Mouse (Mus musculus) forebrain, embryonic 16.5 days (tissue): Measurements from ENCODE around the gene Trak1. TPM values are rescaled to one million over a fixed set of nuclear protein-coding genes. Genes with fewer than 3 reads are reported as not detected.
A peak's percentile ranks its signal among the peaks of the same experiment; 100 is the strongest.

Source experiments
- ATAC-seq: fragments of 200-750 bp; cut with Nextera tagmentation; 2 replicates; pipeline ENCODE4 v1.8.0; 2017; ENCODE audit warnings: mild to moderate bottlenecking, moderate library complexity
- H3K27ac ChIP-seq: fragments of 300-500 bp; sonication (generic); 2 replicates; pipeline ENCODE4 v1.5.1; 2014; ENCODE audit warnings: low read length, control low read depth
- H3K27me3 ChIP-seq: fragments of 300-500 bp; sonication (generic); replicated peaks from 2 replicates; pipeline ENCODE4 v1.6.1; 2014; ENCODE audit warnings: low read length; ENCODE audit not compliant: control insufficient read depth, insufficient read depth
- H3K36me3 ChIP-seq: fragments of 300-500 bp; sonication (generic); 2 replicates; pipeline ENCODE4 v1.6.1; 2014; ENCODE audit not compliant: control insufficient read depth, insufficient read depth
- H3K4me1 ChIP-seq: fragments of 300-500 bp; sonication (generic); replicated peaks from 2 replicates; pipeline ENCODE4 v1.6.1; 2014; ENCODE audit warnings: low read length; ENCODE audit not compliant: control insufficient read depth, insufficient read depth
- H3K4me2 ChIP-seq: fragments of 300-500 bp; sonication (generic); 2 replicates; pipeline ENCODE4 v1.6.1; 2014; ENCODE audit warnings: mild to moderate bottlenecking, low read length, control low read depth
- H3K4me3 ChIP-seq: fragments of 300-500 bp; sonication (generic); replicated peaks from 2 replicates; pipeline ENCODE4 v1.5.1; 2014; ENCODE audit warnings: mild to moderate bottlenecking, low read length, control low read depth
- H3K9ac ChIP-seq: fragments of 300-500 bp; sonication (generic); replicated peaks from 2 replicates; pipeline ENCODE4 v1.6.1; 2014; ENCODE audit warnings: low read depth, low read length, control low read depth
- H3K9me3 ChIP-seq: fragments of 300-500 bp; sonication (generic); 2 replicates; pipeline ENCODE4 v1.6.1; 2016; ENCODE audit warnings: low read length; ENCODE audit not compliant: control insufficient read depth
- WGBS: fragments of 180-500 bp; shearing (Covaris S2); extraction: QIAGEN DNeasy Blood & Tissue Kit; methylation state at CpG from one replicate; pipeline ENCODE4 v1.1.7; 2014; 5-methylcytosine and 5-hydroxymethylcytosine counted together
- polyA plus RNA-seq: library from polyadenylated mRNA; unstranded; fragments of >200 nt; fragmentation: Nextera tagmentation; extraction: Ambion mirVana; gene quantifications from 2 replicates; pipeline ENCODE4 v1.2.1, GENCODE M21; 2015

Gene Trak1
- polyA plus RNA-seq, 1 experiment from 2014 or later: 85.1 TPM

DNA sequence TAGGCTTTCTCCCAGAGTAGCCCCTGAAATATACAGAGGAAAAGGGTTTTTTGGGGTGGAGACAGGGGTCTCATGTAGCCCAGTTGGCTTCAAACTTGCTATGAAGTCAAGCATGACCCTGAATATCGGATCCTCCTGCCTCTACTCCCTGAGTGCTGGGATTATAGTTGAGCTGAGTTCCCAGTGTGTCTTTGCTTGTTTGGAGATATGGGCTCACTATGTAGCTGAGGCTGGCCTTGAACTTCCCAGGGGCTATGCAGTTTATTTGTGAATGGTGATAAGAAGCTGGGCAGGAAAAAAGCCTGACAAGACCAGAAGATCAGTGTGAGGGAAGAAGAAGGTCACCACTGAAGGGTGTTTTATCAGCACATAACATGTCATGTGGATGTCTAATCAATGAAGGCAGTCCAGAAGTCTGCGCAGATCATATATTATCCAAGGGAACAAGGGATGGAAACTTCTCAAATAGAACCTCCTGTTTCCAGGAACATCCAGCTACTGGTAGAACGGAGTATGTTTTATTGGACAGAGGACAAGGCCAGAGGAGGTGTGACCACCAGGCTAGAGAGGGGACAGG is 10.9 kb upstream of the Trak1 start:
- H3K9ac ChIP-seq: peak overlapping the region; percentile 60
- H3K4me1 ChIP-seq: peaks cover 6% of the 10 kb centered on the region; the same call in 1 of the 2 replicates
- H3K9me3 ChIP-seq: peaks cover 3% of the 10 kb centered on the region; the same call in 1 of the 2 replicates
- peak overlapping the region; percentile 66 for H3K4me2 ChIP-seq
- peak overlapping the region; percentile 56 for H3K4me3 ChIP-seq
- ATAC-seq: 0 out of 2 replicates have a peak, but pooled peaks have one; percentile 18
- 77% methylated on average over 3 of the region's 3 CpGs for WGBS
- no peaks in the 10 kb centered on the region for H3K27me3 ChIP-seq
- no peak overlapping the region for H3K27ac ChIP-seq
- no peaks in the 10 kb centered on the region for H3K36me3 ChIP-seq

GRCm38 (mm10) chr9:121291275-121291674 is 6.0 kb upstream of the Trak1 start:
- 81% methylated on average over 2 of the region's 2 CpGs for WGBS
- no peak for ATAC-seq

GRCm38 (mm10) chr9:121293187-121293586 is 4.1 kb upstream of the Trak1 start:
- Histone ChIP-seq H3K27ac (no peak overlapping the region), H3K4me2 (no peak overlapping the region), H3K27me3 (no peaks in the 10 kb centered on the region), H3K9ac (no peak overlapping the region), H3K4me1 (peaks cover 6% of the 10 kb centered on the region), H3K36me3 (no peaks in the 10 kb centered on the region), H3K9me3 (peaks cover 3% of the 10 kb centered on the region; the same call in 1 of the 2 replicates), H3K4me3 (no peak overlapping the region)
- no peak for ATAC-seq
- WGBS: 85% methylated on average over 7 of the region's 7 CpGs

More at GRCm38 (mm10) chr9:121291275-121291674, 6.0 kb upstream of the Trak1 start:
- Histone ChIP-seq H3K4me1 (peaks cover 2% of the 10 kb centered on the region; the same call in 1 of the 2 replicates), H3K9me3 (peaks cover 3% of the 10 kb centered on the region; the same call in 1 of the 2 replicates), H3K4me2 (no peak overlapping the region), H3K36me3 (no peaks in the 10 kb centered on the region), H3K27ac (no peak overlapping the region), H3K4me3 (no peak overlapping the region), H3K9ac (no peak overlapping the region), H3K27me3 (no peaks in the 10 kb centered on the region)

DNA sequence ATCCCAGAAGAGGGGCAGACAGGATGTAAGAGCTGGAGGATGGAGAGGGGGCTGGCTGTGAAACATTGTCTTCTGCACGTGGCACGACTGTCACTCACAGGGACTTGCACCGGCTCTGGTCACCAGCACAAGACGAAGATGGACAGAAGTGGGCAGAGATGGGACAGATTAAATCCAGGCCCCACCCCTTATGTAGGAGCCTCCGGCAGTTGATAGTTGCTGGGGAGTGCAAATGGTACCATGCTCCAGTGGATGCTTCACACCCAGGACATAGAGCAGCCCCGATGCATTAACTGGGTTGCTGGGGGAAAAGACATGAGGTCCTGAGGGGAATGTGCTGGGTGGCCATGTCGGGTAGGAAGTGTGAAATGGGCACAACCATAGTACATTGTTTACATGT is 2.1 kb upstream of the Trak1 start:
- Histone ChIP-seq H3K27ac (no peak overlapping the region), H3K36me3 (no peaks in the 10 kb centered on the region), H3K9me3 (no peaks in the 10 kb centered on the region), H3K4me1 (peaks cover 27% of the 10 kb centered on the region), H3K4me3 (no peak overlapping the region), H3K4me2 (no peak overlapping the region), H3K9ac (no peak overlapping the region), H3K27me3 (no peaks in the 10 kb centered on the region)
- 84% methylated on average over 7 of the region's 7 CpGs for WGBS
- no peak for ATAC-seq

- peaks cover 40% of the 10 kb centered on the region for H3K4me1 ChIP-seq
- H3K9me3 ChIP-seq: no peaks in the 10 kb centered on the region
- H3K36me3 ChIP-seq: no peaks in the 10 kb centered on the region
- WGBS: under 1% methylated on average over 7 of the region's 7 CpGs
- H3K4me2 ChIP-seq: peak overlapping the region; percentile 88
- no peaks in the 10 kb centered on the region for H3K27me3 ChIP-seq
- H3K9ac ChIP-seq: peak overlapping the region; percentile 90
- peak overlapping the region; percentile 84 for H3K4me3 ChIP-seq
- H3K27ac ChIP-seq: peak overlapping the region; percentile 6; the same call in 1 of the 2 replicates
- no peak for ATAC-seq
These were observed 730 bp downstream of the Trak1 start for GRCm38 (mm10) chr9:121298065-121298398.

- ATAC-seq: no peak
- H3K4me1 ChIP-seq: peaks cover 44% of the 10 kb centered on the region
- peak overlapping the region; percentile 84 for H3K4me3 ChIP-seq
- no peaks in the 10 kb centered on the region for H3K36me3 ChIP-seq
- no peaks in the 10 kb centered on the region for H3K9me3 ChIP-seq
- peak overlapping the region; percentile 90 for H3K9ac ChIP-seq
- H3K4me2 ChIP-seq: peak overlapping the region; percentile 88
- H3K27ac ChIP-seq: 0 out of 2 replicates have a peak overlapping the region, but pooled peaks have one; percentile 6
- 15% methylated on average over 15 of the region's 15 CpGs for WGBS
- H3K27me3 ChIP-seq: no peaks in the 10 kb centered on the region
These were observed 1.2 kb downstream of the Trak1 start for GRCm38 (mm10) chr9:121298411-121299091.

- Histone ChIP-seq H3K4me3 (peak overlapping the region; percentile 84), H3K27me3 (no peaks in the 10 kb centered on the region), H3K4me1 (peaks cover 51% of the 10 kb centered on the region), H3K9me3 (no peaks in the 10 kb centered on the region), H3K4me2 (peak overlapping the region; percentile 88), H3K36me3 (no peaks in the 10 kb centered on the region), H3K9ac (peak overlapping the region; percentile 27; the same call in 1 of the 2 replicates), H3K27ac (no peak overlapping the region)
- ATAC-seq: no peak
- 30% methylated on average over 9 of the region's 9 CpGs for WGBS
These were observed 2.0 kb downstream of the Trak1 start for GRCm38 (mm10) chr9:121299223-121299755.

DNA sequence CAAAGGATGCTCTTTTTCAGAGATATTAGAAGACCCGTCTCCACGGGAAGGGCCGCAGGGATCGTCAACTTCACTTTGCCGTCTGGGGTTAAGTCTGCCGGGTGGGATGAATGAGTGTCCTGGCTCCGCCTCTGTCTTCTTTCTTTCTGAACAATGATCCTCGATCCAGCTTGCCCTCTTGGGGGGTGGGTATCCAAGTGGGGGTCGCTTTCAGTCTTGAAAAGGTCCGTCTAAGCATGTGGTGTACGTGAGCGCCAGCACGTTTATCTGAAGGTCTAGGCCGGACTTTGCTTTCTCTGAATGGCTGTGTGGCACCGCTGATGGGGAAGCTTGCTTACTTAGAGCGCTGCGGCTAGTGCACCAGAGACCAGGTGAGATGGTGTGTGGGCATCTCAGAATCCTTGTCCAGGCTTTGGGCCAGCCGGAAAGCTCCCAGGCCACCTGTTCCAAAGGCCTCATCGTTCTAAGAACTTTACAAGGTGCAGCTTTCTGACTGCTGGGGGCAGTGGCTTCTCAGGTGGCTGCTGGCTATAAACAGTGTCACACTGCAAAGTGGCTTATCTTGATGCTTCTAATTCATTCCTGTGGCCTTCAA is 2.8 kb downstream of the Trak1 start:
- ATAC-seq: no peak
- Histone ChIP-seq H3K27me3 (no peaks in the 10 kb centered on the region), H3K9ac (peak overlapping the region; percentile 27), H3K36me3 (no peaks in the 10 kb centered on the region), H3K4me3 (peak overlapping the region; percentile 24), H3K27ac (no peak overlapping the region), H3K9me3 (no peaks in the 10 kb centered on the region), H3K4me1 (peaks cover 52% of the 10 kb centered on the region), H3K4me2 (peak overlapping the region; percentile 88)
- WGBS: 12% methylated on average over 19 of the region's 19 CpGs
